Mouse (Mus musculus): ENCODE data around the gene 4933430I17Rik. TPM values are rescaled to one million over a fixed set of nuclear protein-coding genes. Genes with fewer than 3 reads are reported as not detected.

The 4933430I17Rik gene
- polyA plus RNA-seq, 1 experiment from 2014 or later, result 1.3 TPM

GRCm38 (mm10) chr4:62526256-62526655 lies 1.1 kb downstream of the 4933430I17Rik start:
- Histone ChIP-seq H3K27ac (no peak overlapping the region), H3K36me3 (replicated peaks) (peaks cover 24% of the 10 kb centered on the region), H3K27me3 (ENCODE audit: poor library complexity, severe bottlenecking) (no peaks in the 10 kb centered on the region), H3K9me3 (no peaks in the 10 kb centered on the region), H3K4me3 (no peak overlapping the region), H3K4me1 (peaks cover 13% of the 10 kb centered on the region)
- DNase-seq (ENCODE audit: extremely low spot score, low spot score), result no peak
- WGBS, result 65% methylated on average over 2 of the region's 2 CpGs

GRCm38 (mm10) chr4:62527655-62528054 lies 2.5 kb downstream of the 4933430I17Rik start:
- peaks cover 13% of the 10 kb centered on the region for H3K36me3 ChIP-seq (replicated peaks)
- no peak overlapping the region for H3K27ac ChIP-seq
- no peaks in the 10 kb centered on the region for H3K27me3 ChIP-seq (ENCODE audit: poor library complexity, severe bottlenecking)
- peaks cover 13% of the 10 kb centered on the region for H3K4me1 ChIP-seq
- H3K4me3 ChIP-seq, result no peak overlapping the region
- 88% methylated on average over 4 of the region's 4 CpGs for WGBS
- no peak for DNase-seq (ENCODE audit: extremely low spot score, low spot score)
- no peaks in the 10 kb centered on the region for H3K9me3 ChIP-seq

GRCm38 (mm10) chr4:62533729-62534128 lies 8.6 kb downstream of the 4933430I17Rik start:
- Histone ChIP-seq H3K4me3 (no peak overlapping the region), H3K9me3 (no peaks in the 10 kb centered on the region), H3K36me3 (replicated peaks) (no peaks in the 10 kb centered on the region), H3K27me3 (ENCODE audit: poor library complexity, severe bottlenecking) (no peaks in the 10 kb centered on the region), H3K4me1 (no peaks in the 10 kb centered on the region), H3K27ac (no peak overlapping the region)
- DNase-seq (ENCODE audit: extremely low spot score, low spot score), result no peak
- 87% methylated on average over 6 of the region's 6 CpGs for WGBS

GRCm38 (mm10) chr4:62541802-62542201 lies 16.6 kb downstream of the 4933430I17Rik start:
- H3K4me3 ChIP-seq, result no peak overlapping the region
- no peaks in the 10 kb centered on the region for H3K27me3 ChIP-seq (ENCODE audit: poor library complexity, severe bottlenecking)
- H3K36me3 ChIP-seq (replicated peaks), result no peaks in the 10 kb centered on the region
- H3K9me3 ChIP-seq, result no peaks in the 10 kb centered on the region
- no peak overlapping the region for H3K27ac ChIP-seq
- DNase-seq (ENCODE audit: extremely low spot score, low spot score), result no peak
- no peaks in the 10 kb centered on the region; the same call in 1 of the 2 replicates for H3K4me1 ChIP-seq
- 85% methylated on average over 3 of the region's 3 CpGs for WGBS

- Histone ChIP-seq H3K9me3 (no peaks in the 10 kb centered on the region), H3K36me3 (replicated peaks) (no peaks in the 10 kb centered on the region), H3K27me3 (ENCODE audit: poor library complexity, severe bottlenecking) (no peaks in the 10 kb centered on the region), H3K4me1 (no peaks in the 10 kb centered on the region; the same call in 1 of the 2 replicates), H3K27ac (no peak overlapping the region), H3K4me3 (no peak overlapping the region)
- DNase-seq (ENCODE audit: extremely low spot score, low spot score), result no peak
- WGBS, result 90% methylated on average over 6 of the region's 6 CpGs
Observed at GRCm38 (mm10) chr4:62543782-62544181, 18.6 kb downstream of the 4933430I17Rik start.

GRCm38 (mm10) chr4:62544801-62545200 lies 19.6 kb downstream of the 4933430I17Rik start:
- H3K9me3 ChIP-seq, result no peaks in the 10 kb centered on the region
- no peaks in the 10 kb centered on the region; the same call in 1 of the 2 replicates for H3K4me1 ChIP-seq
- no peak overlapping the region for H3K27ac ChIP-seq
- H3K27me3 ChIP-seq (ENCODE audit: poor library complexity, severe bottlenecking), result no peaks in the 10 kb centered on the region
- H3K36me3 ChIP-seq (replicated peaks), result no peaks in the 10 kb centered on the region
- DNase-seq (ENCODE audit: extremely low spot score, low spot score), result no peak
- H3K4me3 ChIP-seq, result no peak overlapping the region

- DNase-seq (ENCODE audit: extremely low spot score, low spot score), result no peak
- Histone ChIP-seq H3K9me3 (no peaks in the 10 kb centered on the region), H3K4me3 (no peak overlapping the region), H3K36me3 (replicated peaks) (no peaks in the 10 kb centered on the region), H3K4me1 (no peaks in the 10 kb centered on the region), H3K27me3 (ENCODE audit: poor library complexity, severe bottlenecking) (no peaks in the 10 kb centered on the region), H3K27ac (no peak overlapping the region)
- 90% methylated on average over 7 of the region's 7 CpGs for WGBS
Observed at GRCm38 (mm10) chr4:62551966-62552365, 26.8 kb downstream of the 4933430I17Rik start.

GRCm38 (mm10) chr4:62557436-62557835 lies 32.3 kb downstream of the 4933430I17Rik start:
- 80% methylated on average over 3 of the region's 3 CpGs for WGBS

GRCm38 (mm10) chr4:62559797-62560329 lies 34.7 kb downstream of the 4933430I17Rik start, which contains the start of gene Rgs3:
TSS of gene Rgs3 (plus strand) at chr4:62559847.
- H3K36me3 ChIP-seq (replicated peaks), result no peaks in the 10 kb centered on the region
- peaks cover 8% of the 10 kb centered on the region for H3K4me1 ChIP-seq
- H3K27me3 ChIP-seq (ENCODE audit: poor library complexity, severe bottlenecking), result no peaks in the 10 kb centered on the region; the same call in 1 of the 2 replicates
- H3K4me3 ChIP-seq, result no peak within 1 kb of the TSS
- 66% methylated on average over 6 of the region's 6 CpGs for WGBS
- no peak for DNase-seq (ENCODE audit: extremely low spot score, low spot score)
- no peak within 1 kb of the TSS for H3K27ac ChIP-seq
- no peaks in the 10 kb centered on the region for H3K9me3 ChIP-seq

More at GRCm38 (mm10) chr4:62557436-62557835, 32.3 kb downstream of the 4933430I17Rik start:
- H3K36me3 ChIP-seq (replicated peaks), result no peaks in the 10 kb centered on the region
- no peak overlapping the region for H3K4me3 ChIP-seq
- H3K27ac ChIP-seq, result no peak overlapping the region
- H3K4me1 ChIP-seq, result peaks cover 8% of the 10 kb centered on the region
- no peak for DNase-seq (ENCODE audit: extremely low spot score, low spot score)
- H3K9me3 ChIP-seq, result no peaks in the 10 kb centered on the region
- H3K27me3 ChIP-seq (ENCODE audit: poor library complexity, severe bottlenecking), result no peaks in the 10 kb centered on the region

GRCm38 (mm10) chr4:62560963-62561629 lies 35.9 kb downstream of the 4933430I17Rik start:
- Histone ChIP-seq H3K4me1 (peaks cover 8% of the 10 kb centered on the region), H3K9me3 (no peaks in the 10 kb centered on the region), H3K4me3 (no peak overlapping the region), H3K36me3 (replicated peaks) (no peaks in the 10 kb centered on the region), H3K27ac (peak overlapping the region; percentile 51; the same call in 1 of the 2 replicates), H3K27me3 (ENCODE audit: poor library complexity, severe bottlenecking) (no peaks in the 10 kb centered on the region; the same call in 1 of the 2 replicates)
- WGBS, result 25% methylated on average over 4 of the region's 4 CpGs
- peak; percentile 61 for DNase-seq (ENCODE audit: extremely low spot score, low spot score)

GRCm38 (mm10) chr4:62561630-62562001 lies 36.4 kb downstream of the 4933430I17Rik start:
- Histone ChIP-seq H3K4me3 (no peak overlapping the region), H3K9me3 (no peaks in the 10 kb centered on the region), H3K27me3 (ENCODE audit: poor library complexity, severe bottlenecking) (no peaks in the 10 kb centered on the region; the same call in 1 of the 2 replicates), H3K4me1 (peaks cover 8% of the 10 kb centered on the region), H3K36me3 (replicated peaks) (no peaks in the 10 kb centered on the region), H3K27ac (peak overlapping the region; percentile 51)
- 70% methylated on average over 3 of the region's 3 CpGs for WGBS
- DNase-seq (ENCODE audit: extremely low spot score, low spot score), result no peak

- no peaks in the 10 kb centered on the region for H3K9me3 ChIP-seq
- no peak overlapping the region for H3K4me3 ChIP-seq
- peaks cover 8% of the 10 kb centered on the region for H3K4me1 ChIP-seq
- H3K27ac ChIP-seq, result peak overlapping the region; percentile 51
- H3K36me3 ChIP-seq (replicated peaks), result no peaks in the 10 kb centered on the region
- no peak for DNase-seq (ENCODE audit: extremely low spot score, low spot score)
- WGBS, result 86% methylated on average over 4 of the region's 4 CpGs
- H3K27me3 ChIP-seq (ENCODE audit: poor library complexity, severe bottlenecking), result no peaks in the 10 kb centered on the region; the same call in 1 of the 2 replicates
Observed at GRCm38 (mm10) chr4:62562006-62562405, 36.8 kb downstream of the 4933430I17Rik start.

- no peaks in the 10 kb centered on the region for H3K36me3 ChIP-seq (replicated peaks)
- H3K4me3 ChIP-seq, result no peak overlapping the region
- H3K27me3 ChIP-seq (ENCODE audit: poor library complexity, severe bottlenecking), result no peaks in the 10 kb centered on the region; the same call in 1 of the 2 replicates
- no peaks in the 10 kb centered on the region for H3K9me3 ChIP-seq
- 88% methylated on average over 4 of the region's 4 CpGs for WGBS
- no peak overlapping the region for H3K27ac ChIP-seq
- no peak for DNase-seq (ENCODE audit: extremely low spot score, low spot score)
- peaks cover 4% of the 10 kb centered on the region for H3K4me1 ChIP-seq
Observed at GRCm38 (mm10) chr4:62566530-62566929, 41.4 kb downstream of the 4933430I17Rik start.

Measured in forebrain, embryonic 10.5 days (tissue).